Mouse (Mus musculus) stomach, embryonic 14.5 days (tissue): ENCODE data around the gene Evl. TPM values are rescaled to one million over a fixed set of nuclear protein-coding genes. Genes with fewer than 3 reads are reported as not detected.
A peak's percentile ranks its signal among the peaks of the same experiment; 100 is the strongest.
"Not testable (repeated sequence)": the region's sequence is repeated elsewhere in the genome, so short reads cannot be mapped to it uniquely, and the experiment has no call there.

ENCODE experiments used
- ATAC-seq: fragments of 200-750 bp; cut with Nextera tagmentation; 2 replicates; pipeline ENCODE4 v1.8.0; 2017; ENCODE audit warnings: low read depth, moderate TSS enrichment; ENCODE audit not compliant: insufficient number of reproducible peaks, insufficient read depth, low FRiP score
- H3K27ac ChIP-seq: fragments of 300-500 bp; sonication (generic); 2 replicates; pipeline ENCODE4 v1.5.1; 2014; ENCODE audit warnings: mild to moderate bottlenecking, low read length, moderate library complexity, mixed read lengths
- H3K27me3 ChIP-seq: fragments of 300-500 bp; sonication (generic); 2 replicates; pipeline ENCODE4 v1.6.1; 2014; ENCODE audit warnings: low read length, control low read depth, mixed read lengths; ENCODE audit not compliant: control insufficient read depth, insufficient read depth
- H3K36me3 ChIP-seq: fragments of 300-500 bp; sonication (generic); 2 replicates; pipeline ENCODE4 v1.6.1; 2014; ENCODE audit warnings: mild to moderate bottlenecking, control low read depth, low read length, moderate library complexity, mixed read lengths; ENCODE audit not compliant: control insufficient read depth, insufficient read depth
- H3K4me1 ChIP-seq: fragments of 300-500 bp; sonication (generic); 2 replicates; pipeline ENCODE4 v1.6.1; 2014; ENCODE audit warnings: low read length, control low read depth, mixed read lengths; ENCODE audit not compliant: control insufficient read depth, insufficient read depth
- H3K4me2 ChIP-seq: fragments of 300-500 bp; sonication (generic); replicated peaks from 2 replicates; pipeline ENCODE4 v1.6.1; 2014; ENCODE audit warnings: low read depth, low read length, control low read depth
- H3K4me3 ChIP-seq: fragments of 300-500 bp; sonication (generic); 2 replicates; pipeline ENCODE4 v1.5.1; 2014; ENCODE audit warnings: low read depth, low read length, control low read depth
- H3K9ac ChIP-seq: fragments of 300-500 bp; sonication (generic); replicated peaks from 2 replicates; pipeline ENCODE4 v1.6.1; 2014; ENCODE audit warnings: low read depth, mild to moderate bottlenecking, control low read depth, low read length, moderate library complexity, mixed read lengths
- H3K9me3 ChIP-seq: fragments of 300-500 bp; sonication (generic); 2 replicates; pipeline ENCODE4 v1.6.1; 2016; ENCODE audit warnings: low read depth, low read length, control low read depth; ENCODE audit not compliant: control insufficient read depth
- WGBS: fragments of 180-500 bp; shearing (Covaris S2); extraction: QIAGEN DNeasy Blood & Tissue Kit; methylation state at CpG from one replicate; pipeline ENCODE4 v1.1.7; 2014; 5-methylcytosine and 5-hydroxymethylcytosine counted together
- polyA plus RNA-seq: library from polyadenylated mRNA; unstranded; fragments of >200 nt; fragmentation: Nextera tagmentation; extraction: Ambion mirVana; gene quantifications from 2 replicates; pipeline ENCODE4 v1.2.1, GENCODE M21; 2014

The Evl gene
- polyA plus RNA-seq, 1 experiment from 2014 or later, result 78.4 TPM

DNA sequence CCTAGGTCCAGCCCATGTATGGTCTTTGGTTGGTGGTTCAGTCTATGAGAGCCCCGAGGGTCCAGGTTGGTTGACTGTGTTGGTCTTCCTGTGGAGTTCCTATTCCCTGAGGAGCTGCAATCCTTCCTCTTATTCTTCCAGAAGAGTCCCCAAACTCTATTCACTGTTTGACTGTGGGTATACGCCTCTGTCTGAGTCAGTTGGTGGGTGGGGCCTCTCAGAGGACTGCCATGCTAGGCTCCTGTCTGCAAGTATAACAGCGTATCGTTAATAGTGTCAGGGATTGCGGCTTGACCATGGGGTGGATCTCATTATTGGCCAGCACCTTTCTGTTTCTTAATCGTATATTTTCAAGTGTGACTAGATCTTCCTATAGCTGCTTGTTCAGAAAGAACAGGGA lies 154.9 kb downstream of the Evl start:
- no peak for ATAC-seq
- WGBS, result 75% methylated on average over 6 of the region's 6 CpGs
- Histone ChIP-seq H3K9me3 (no peaks in the 10 kb centered on the region), H3K9ac (no peak overlapping the region), H3K27ac (no peak overlapping the region; the same call in 1 of the 2 replicates), H3K4me3 (no peak overlapping the region), H3K4me1 (no peaks in the 10 kb centered on the region), H3K4me2 (no peak overlapping the region), H3K36me3 (no peaks in the 10 kb centered on the region), H3K27me3 (no peaks in the 10 kb centered on the region)

DNA sequence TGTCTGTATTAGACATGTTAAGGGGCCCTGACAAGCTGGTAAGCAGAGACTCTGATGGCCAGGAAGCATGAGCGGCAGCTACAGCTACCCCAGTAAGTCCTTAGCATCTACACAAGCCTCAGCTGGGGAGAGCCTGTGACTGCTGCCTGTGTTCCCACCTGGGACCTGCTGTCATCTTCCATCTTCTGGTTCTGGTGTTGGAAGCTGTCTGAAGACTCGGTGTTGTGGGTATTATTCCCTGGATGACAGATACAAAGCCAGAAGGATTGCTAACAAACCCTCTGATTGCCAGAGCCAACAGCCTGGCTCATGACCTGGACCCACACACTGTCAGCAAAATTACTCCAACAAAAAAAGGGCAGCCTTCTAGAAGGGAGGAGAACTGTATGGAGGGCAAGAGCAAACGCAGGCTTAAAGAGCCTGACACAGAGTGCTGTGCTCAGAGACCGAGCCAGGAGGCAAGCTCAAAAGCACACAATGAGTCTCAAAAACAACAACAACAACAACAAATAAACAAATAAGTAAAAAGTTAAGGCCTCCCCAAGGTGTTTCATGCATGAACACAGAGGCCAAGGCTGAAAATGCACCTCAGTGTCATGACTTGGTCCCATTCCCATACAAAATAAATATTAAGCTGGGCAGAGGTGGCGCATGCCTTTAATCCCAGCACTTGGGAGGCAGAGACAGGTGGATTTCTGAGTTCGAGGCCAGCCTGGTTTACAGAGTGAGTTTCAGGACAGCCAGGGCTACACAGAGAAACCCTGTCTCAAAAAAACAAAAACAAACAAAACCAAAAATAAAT lies 155.6 kb downstream of the Evl start:
- no peak for ATAC-seq
- peak overlapping the region; percentile 41; the same call in 1 of the 2 replicates for H3K27ac ChIP-seq

DNA sequence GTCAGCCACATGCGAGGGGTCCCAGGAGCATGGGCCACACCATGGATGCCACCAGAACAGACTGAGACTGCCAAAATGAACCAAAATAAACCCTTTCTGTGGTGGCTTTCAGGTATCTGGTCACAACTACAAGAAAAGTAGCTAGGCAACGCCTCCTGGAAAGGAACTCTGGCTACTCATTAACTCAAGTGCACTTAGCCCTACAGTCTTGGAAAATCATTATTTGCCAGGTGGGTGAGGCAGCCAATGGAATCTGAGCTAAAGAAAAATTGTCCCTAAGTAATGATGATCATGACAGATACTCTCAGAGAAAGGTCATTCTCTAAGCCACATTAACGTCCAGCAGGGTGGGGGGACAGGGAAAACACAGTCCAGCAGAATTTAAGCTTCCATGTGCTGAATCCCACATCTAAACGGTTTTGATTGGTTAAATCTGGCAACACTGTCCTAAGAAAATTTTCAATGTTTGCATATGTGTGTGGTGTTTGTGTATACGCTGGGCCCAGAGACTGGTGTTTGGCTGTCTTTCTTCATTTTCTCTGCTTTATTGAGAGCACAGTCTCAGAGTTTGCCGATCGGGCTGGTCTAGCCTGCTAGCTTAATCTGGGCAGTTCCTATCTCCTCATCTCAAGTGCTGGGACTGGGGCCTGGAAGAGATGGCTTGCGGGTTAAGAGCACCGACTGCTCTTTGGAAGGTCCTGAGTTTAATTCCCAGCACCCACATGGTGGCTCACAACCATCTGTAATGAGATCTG lies 156.5 kb downstream of the Evl start:
- Histone ChIP-seq H3K4me2 (0 out of 2 replicates have a peak overlapping the region, but pooled peaks have one; percentile 3), H3K9me3 (no peaks in the 10 kb centered on the region), H3K36me3 (no peaks in the 10 kb centered on the region), H3K27ac (peak overlapping the region; percentile 78), H3K27me3 (no peaks in the 10 kb centered on the region), H3K4me3 (no peak overlapping the region), H3K4me1 (no peaks in the 10 kb centered on the region), H3K9ac (no peak overlapping the region)
- 64% methylated on average over 9 of the region's 9 CpGs for WGBS
- ATAC-seq, result peak; percentile 68

More for the DNA sequence above, 155.6 kb downstream of the Evl start:
- H3K4me2 ChIP-seq, result no peak overlapping the region
- H3K4me1 ChIP-seq, result no peaks in the 10 kb centered on the region
- WGBS, result 71% methylated on average over 6 of the region's 6 CpGs
- no peak overlapping the region for H3K9ac ChIP-seq
- no peaks in the 10 kb centered on the region for H3K9me3 ChIP-seq
- H3K4me3 ChIP-seq, result no peak overlapping the region
- no peaks in the 10 kb centered on the region for H3K27me3 ChIP-seq
- H3K36me3 ChIP-seq, result no peaks in the 10 kb centered on the region

DNA sequence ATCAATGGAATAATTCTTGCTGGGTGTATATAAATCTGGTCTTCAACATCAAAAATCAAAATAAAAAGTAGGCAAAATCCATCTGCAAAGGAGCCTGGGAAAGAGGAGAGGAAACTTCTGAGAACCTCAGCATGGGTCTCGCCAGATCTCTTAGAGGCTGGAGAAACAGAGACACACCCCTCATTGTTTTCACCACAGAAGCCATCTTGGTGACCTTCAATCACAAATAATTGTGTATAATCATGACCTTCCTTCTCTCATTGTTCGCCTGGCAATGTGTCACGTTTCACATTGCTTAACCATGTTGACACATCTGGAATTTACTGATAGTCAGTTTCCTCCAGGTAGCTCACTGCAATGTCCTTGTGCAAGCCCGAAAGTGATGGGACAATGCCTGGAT lies 158.0 kb downstream of the Evl start:
- 62% methylated on average over 4 of the region's 4 CpGs for WGBS
- H3K27ac ChIP-seq, result no peak overlapping the region

DNA sequence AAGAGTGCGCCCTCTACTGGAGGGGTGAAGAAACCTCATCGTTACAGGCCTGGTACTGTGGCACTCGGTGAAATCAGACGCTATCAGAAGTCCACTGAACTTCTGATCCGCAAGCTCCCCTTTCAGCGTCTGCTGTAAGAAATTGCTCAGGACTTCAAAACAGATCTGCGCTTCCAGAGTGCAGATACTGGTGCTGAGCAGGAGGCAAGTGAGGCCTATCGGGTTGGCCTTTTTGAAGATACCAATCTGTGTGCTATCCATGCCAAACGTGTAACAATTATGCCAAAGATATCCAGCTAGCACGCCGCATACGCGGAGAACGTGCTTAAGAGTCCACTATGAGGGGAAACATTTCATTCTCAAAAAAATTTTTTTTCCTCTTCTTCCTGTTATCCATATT lies 159.5 kb downstream of the Evl start:
- not testable (repeated sequence) for H3K4me1 ChIP-seq, H3K27ac ChIP-seq, H3K4me3 ChIP-seq, H3K36me3 ChIP-seq, ATAC-seq, H3K27me3 ChIP-seq, H3K9me3 ChIP-seq, H3K9ac ChIP-seq, H3K4me2 ChIP-seq
- 92% methylated on average over 14 of the region's 14 CpGs for WGBS

More for the DNA sequence above, 158.0 kb downstream of the Evl start:
- H3K4me1 ChIP-seq, result no peaks in the 10 kb centered on the region
- H3K9me3 ChIP-seq, result no peaks in the 10 kb centered on the region
- H3K4me2 ChIP-seq, result no peak overlapping the region
- no peak overlapping the region for H3K9ac ChIP-seq
- no peaks in the 10 kb centered on the region for H3K36me3 ChIP-seq
- no peak for ATAC-seq
- H3K27me3 ChIP-seq, result no peaks in the 10 kb centered on the region
- no peak overlapping the region for H3K4me3 ChIP-seq

DNA sequence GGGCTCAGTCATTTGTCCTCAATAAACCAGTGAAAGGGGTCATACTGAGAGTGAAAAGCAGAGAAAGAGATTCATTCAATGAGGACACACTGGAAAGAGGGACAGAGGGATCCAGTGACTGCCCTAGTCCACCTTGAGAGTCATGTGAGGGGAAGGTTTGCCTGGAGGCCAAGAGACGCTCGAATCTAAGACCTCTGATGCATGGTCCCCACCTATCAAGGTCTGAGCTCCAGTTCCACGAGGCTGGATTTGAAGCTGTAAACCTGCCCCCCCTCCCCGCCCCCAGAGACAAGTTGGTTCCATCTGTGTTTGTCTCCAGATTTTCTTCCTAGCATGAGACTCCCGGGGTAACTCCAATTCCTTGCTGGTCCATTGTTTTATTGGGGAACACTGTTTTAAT lies 161.3 kb downstream of the Evl start:
- no peak overlapping the region for H3K27ac ChIP-seq
- ATAC-seq, result no peak
- no peaks in the 10 kb centered on the region for H3K9me3 ChIP-seq
- no peak overlapping the region for H3K4me2 ChIP-seq
- H3K9ac ChIP-seq, result no peak overlapping the region
- H3K4me3 ChIP-seq, result no peak overlapping the region
- WGBS, result 85% methylated on average over 5 of the region's 5 CpGs
- no peaks in the 10 kb centered on the region for H3K36me3 ChIP-seq
- H3K4me1 ChIP-seq, result no peaks in the 10 kb centered on the region
- no peaks in the 10 kb centered on the region for H3K27me3 ChIP-seq

DNA sequence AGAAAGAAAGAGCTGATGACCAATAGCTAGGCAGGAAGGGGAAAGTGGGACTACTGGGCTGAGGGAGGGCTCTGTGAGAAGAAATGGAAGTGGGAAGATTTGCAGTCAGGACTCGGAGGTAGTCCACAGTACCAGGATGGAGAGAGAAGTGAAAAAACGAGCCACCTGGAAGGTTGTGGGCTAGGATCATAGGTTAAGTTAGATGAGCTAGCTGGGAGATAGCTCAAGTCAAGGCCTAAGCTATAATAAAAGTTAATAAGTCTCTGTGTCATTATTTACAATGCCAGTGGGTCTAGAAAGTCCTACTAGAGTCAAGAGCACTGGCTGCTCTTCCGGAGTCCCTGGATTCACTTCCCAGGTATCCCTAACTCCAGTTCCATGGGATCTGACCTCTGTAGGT lies 164.0 kb downstream of the Evl start:
- Histone ChIP-seq H3K27me3 (no peaks in the 10 kb centered on the region), H3K4me2 (no peak overlapping the region), H3K4me3 (no peak overlapping the region), H3K27ac (no peak overlapping the region), H3K9me3 (no peaks in the 10 kb centered on the region), H3K36me3 (no peaks in the 10 kb centered on the region), H3K4me1 (no peaks in the 10 kb centered on the region), H3K9ac (no peak overlapping the region)
- 85% methylated on average over 3 of the region's 3 CpGs for WGBS
- no peak for ATAC-seq

DNA sequence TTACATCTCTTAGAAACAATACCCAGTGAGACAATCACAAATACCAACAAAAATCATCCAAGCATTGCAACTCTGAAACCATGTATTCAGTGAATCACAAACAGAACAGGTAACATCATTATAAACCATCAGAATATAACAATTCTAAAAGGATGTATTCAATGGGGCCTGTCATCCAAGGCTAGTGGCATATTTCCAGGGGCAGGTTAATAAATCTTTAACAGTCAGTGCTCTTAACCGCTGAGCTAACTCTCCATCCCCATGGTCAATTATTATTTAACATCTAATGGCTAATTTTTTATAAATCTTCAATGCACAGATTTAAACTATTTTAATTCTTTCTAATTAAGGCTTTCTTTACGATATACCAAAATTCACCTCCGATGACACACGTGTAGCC lies 167.9 kb downstream of the Evl start:
- Histone ChIP-seq H3K9ac (no peak overlapping the region), H3K36me3 (no peaks in the 10 kb centered on the region), H3K4me2 (no peak overlapping the region), H3K27me3 (no peaks in the 10 kb centered on the region), H3K4me3 (no peak overlapping the region), H3K9me3 (no peaks in the 10 kb centered on the region), H3K27ac (no peak overlapping the region), H3K4me1 (no peaks in the 10 kb centered on the region)
- WGBS, result 95% methylated on average over 4 of the region's 4 CpGs
- ATAC-seq, result no peak
